Comparison of ENCODE assay signal across 8 mouse cellular contexts in genomic region chr1:181015558-181015957, GRCm38 (mm10). TPM values are rescaled to one million over a fixed set of nuclear protein-coding genes. Genes with fewer than 3 reads are reported as not detected.
DNase-seq lines count a peak whose midpoint lies in the region; ATAC-seq lines count a peak whose summit lies in the region.

No protein-coding gene starts in this region.

- H3K36me3 ChIP-seq in kidney, embryonic 14.5 days (ENCODE audit: control insufficient read depth, insufficient read depth, low read length) = no peaks in the 10 kb centered on the region
- H3K36me3 ChIP-seq in hindbrain, embryonic 12.5 days = no peaks in the 10 kb centered on the region

- no peak overlapping the region for H3K4me3 ChIP-seq in kidney, embryonic 14.5 days (ENCODE audit: low read length)
- H3K4me3 ChIP-seq in hindbrain, embryonic 12.5 days = no peak overlapping the region

- H3K4me1 ChIP-seq in kidney, embryonic 14.5 days (ENCODE audit: control insufficient read depth, insufficient read depth, low read length) = peaks cover 12% of the 10 kb centered on the region; the same call in 1 of the 2 replicates
- H3K4me1 ChIP-seq in hindbrain, embryonic 12.5 days = peaks cover 14% of the 10 kb centered on the region

- no peak for ATAC-seq in kidney, embryonic 14.5 days (ENCODE audit: low FRiP score, low TSS enrichment)
- ATAC-seq in hindbrain, embryonic 12.5 days (ENCODE audit: low FRiP score) = no peak

- H3K27ac ChIP-seq in kidney, embryonic 14.5 days (ENCODE audit: low read depth, low read length) = no peak overlapping the region
- H3K27ac ChIP-seq in hindbrain, embryonic 12.5 days = no peak overlapping the region

- no peak overlapping the region for H3K4me2 ChIP-seq in kidney, embryonic 14.5 days (replicated peaks; ENCODE audit: low read depth, low read length)
- H3K4me2 ChIP-seq in hindbrain, embryonic 12.5 days (replicated peaks) = no peak overlapping the region

- no peaks in the 10 kb centered on the region; the same call in 1 of the 2 replicates for H3K27me3 ChIP-seq in kidney, embryonic 14.5 days (ENCODE audit: control insufficient read depth, insufficient read depth, low read length)
- H3K27me3 ChIP-seq in hindbrain, embryonic 12.5 days = peaks cover 5% of the 10 kb centered on the region

- no peaks in the 10 kb centered on the region for H3K9me3 ChIP-seq in kidney, embryonic 14.5 days (ENCODE audit: control insufficient read depth, low read length)
- H3K9me3 ChIP-seq in hindbrain, embryonic 12.5 days (replicated peaks) = no peaks in the 10 kb centered on the region

- no peak overlapping the region for H3K9ac ChIP-seq in kidney, embryonic 14.5 days (ENCODE audit: low read depth, low read length)
- no peak overlapping the region for H3K9ac ChIP-seq in hindbrain, embryonic 12.5 days

- peak; percentile 83 for DNase-seq in kidney, adult 18-20 months
- peak; percentile 81 to 94 for DNase-seq in adrenal gland, adult (ENCODE audit: inconsistent age in 2 of 2, low spot score in 1 of 2)
- DNase-seq in fibroblast of lung, adult 2 months (ENCODE audit: low read depth) = peak; percentile 96
- DNase-seq in kidney, adult 9 months = peak; percentile 92
- peak; percentile 95 for DNase-seq in lung, postnatal 36 days
- no peak for DNase-seq in thymus, postnatal 4 days

RNA-seq across cellular contexts. Expression of gene Ephx1, which starts 5.1 kb away (rescaled TPM):
- 2.8 and 3.8 TPM in 2 replicates for polyA plus RNA-seq in kidney, embryonic 14.5 days (2014; fragmentation: Nextera tagmentation; extraction: Ambion mirVana)
- polyA plus RNA-seq in hindbrain, embryonic 12.5 days (2016; fragmentation: Nextera tagmentation; extraction: Ambion mirVana) = 2.1 and 2.4 TPM in 2 replicates

RNA-seq across cellular contexts. Expression of gene 9130409I23Rik, which starts 35.5 kb away (rescaled TPM):
- polyA plus RNA-seq in kidney, embryonic 14.5 days (2014; fragmentation: Nextera tagmentation; extraction: Ambion mirVana) = not detected in 2 replicates
- polyA plus RNA-seq in hindbrain, embryonic 12.5 days (2016; fragmentation: Nextera tagmentation; extraction: Ambion mirVana) = 0.10 TPM in 1 of 2 replicates, not detected in the other
